Mouse (Mus musculus): ENCODE results near the gene Tcn2. TPM values are rescaled to one million over a fixed set of nuclear protein-coding genes. Genes with fewer than 3 reads are reported as not detected.

The Tcn2 gene
- total and polyA plus RNA-seq, 3 experiments: 1.3 to 8.6 (median 2.5) TPM

GRCm38 (mm10) chr11:3974311-3974710 is 42.4 kb upstream of the Tcn2 start:
- in situ Hi-C loops (cut with MboI; ENCODE audit: low pct_ligation_motif_present, low pct_unique_long_range_greater_than_20kb, low sequenced_read_pairs): no loop called here
- H3K4me1 ChIP-seq (ENCODE audit: control insufficient read depth in 1 of 2, insufficient read depth in 2 of 2): no peaks in the 10 kb centered on the region
- H3K36me3 ChIP-seq (replicated peaks in 1 of 2; ENCODE audit: control insufficient read depth in 1 of 2, insufficient read depth in 1 of 2, low read length in 1 of 2): peaks cover 96% of the 10 kb centered on the region in 2 experiments
- 0 out of 2 replicates have a peak, but pooled peaks cover 2% of the 10 kb centered on the region for H3K79me2 ChIP-seq (replicated peaks; ENCODE audit: control insufficient read depth, extremely low read depth, insufficient read depth, poor library complexity, severe bottlenecking)
- no peak overlapping the region for H3K27ac ChIP-seq (ENCODE audit: insufficient read depth, low read depth)
- H3K4me3 ChIP-seq (replicated peaks in 1 of 3; ENCODE audit: low read depth in 2 of 3, low read length in 2 of 3, poor library complexity in 1 of 3): no peak overlapping the region
- no peak overlapping the region for H3K9ac ChIP-seq (ENCODE audit: insufficient read depth, low read depth)
- no peak for DNase-seq (ENCODE audit: extremely low read depth)
- H3K9me3 ChIP-seq (replicated peaks; ENCODE audit: low read length): no peaks in the 10 kb centered on the region
- no peak overlapping the region for H3K4me2 ChIP-seq (ENCODE audit: insufficient read depth, low read depth, poor library complexity, severe bottlenecking)
- dilution Hi-C loops (cut with MboI; ENCODE audit: extremely low pct_ligation_motif_present, extremely low pct_unique_long_range_greater_than_20kb, low sequenced_read_pairs): no loop called here
- no peaks in the 10 kb centered on the region for H3K27me3 ChIP-seq (replicated peaks)
- TF ChIP-seq SIN3A (IDR thresholded peaks at IDR 0.05; ENCODE audit: low read length) (no peak), CTCF (conservative IDR thresholded peaks at IDR 0.05 in 1 of 2, IDR thresholded peaks at IDR 0.05 in 1 of 2; ENCODE audit: low read depth in 2 of 2, low read length in 2 of 2) (no peak), MAFK (IDR thresholded peaks at IDR 0.05; ENCODE audit: insufficient replicate concordance, low read length) (no peak), ETS1 (conservative IDR thresholded peaks at IDR 0.05; ENCODE audit: low read depth, low read length) (no peak), ZNF384 (IDR thresholded peaks at IDR 0.05; ENCODE audit: low read depth, low read length) (no peak), PAX5 (IDR thresholded peaks at IDR 0.05; ENCODE audit: low read length) (no peak), ELF1 (IDR thresholded peaks at IDR 0.05; ENCODE audit: low read depth, low read length) (no peak), UBTF (IDR thresholded peaks at IDR 0.05; ENCODE audit: low read depth, low read length) (no peak)

DNA sequence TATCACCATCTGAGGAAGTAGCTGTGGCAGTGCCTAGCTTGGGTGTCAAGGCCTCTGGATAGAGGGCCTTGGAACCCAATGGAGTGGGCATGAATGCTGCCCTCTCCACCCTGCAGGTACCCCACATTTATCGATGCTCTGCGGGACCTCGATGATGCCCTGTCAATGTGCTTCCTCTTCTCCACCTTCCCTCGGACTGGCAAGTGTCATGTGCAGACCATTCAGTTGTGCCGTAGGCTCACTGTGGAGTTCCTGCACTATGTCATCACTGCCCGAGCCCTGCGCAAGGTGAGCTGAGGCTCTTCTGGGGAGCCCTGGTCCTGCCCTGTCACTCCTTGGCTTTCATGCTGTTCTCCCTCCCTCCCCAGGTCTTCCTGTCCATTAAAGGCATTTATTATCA is 41.1 kb upstream of the Tcn2 start:
- H3K9me3 ChIP-seq (replicated peaks; ENCODE audit: low read length): no peaks in the 10 kb centered on the region
- in situ Hi-C loops (cut with MboI; ENCODE audit: low pct_ligation_motif_present, low pct_unique_long_range_greater_than_20kb, low sequenced_read_pairs) (no loop called here), dilution Hi-C loops (cut with MboI; ENCODE audit: extremely low pct_ligation_motif_present, extremely low pct_unique_long_range_greater_than_20kb, low sequenced_read_pairs) (no loop called here)
- H3K27ac ChIP-seq (ENCODE audit: insufficient read depth, low read depth): no peak overlapping the region
- no peak for TF ChIP-seq JUN (IDR thresholded peaks at IDR 0.05; ENCODE audit: insufficient read depth, low read depth, low read length)
- no peak for TF ChIP-seq ZNF384 (IDR thresholded peaks at IDR 0.05; ENCODE audit: low read depth, low read length)
- no peak for TF ChIP-seq EP300 (IDR thresholded peaks at IDR 0.05; ENCODE audit: low read length)
- no peak for TF ChIP-seq USF1 (IDR thresholded peaks at IDR 0.05; ENCODE audit: low read depth, low read length)
- no peak for TF ChIP-seq JUND (conservative IDR thresholded peaks at IDR 0.05; ENCODE audit: low read depth, low read length)
- no peak for TF ChIP-seq MAX (IDR thresholded peaks at IDR 0.05; ENCODE audit: low read length)
- no peak for TF ChIP-seq ETS1 (conservative IDR thresholded peaks at IDR 0.05; ENCODE audit: low read depth, low read length)
- TF ChIP-seq UBTF (IDR thresholded peaks at IDR 0.05; ENCODE audit: low read depth, low read length): no peak
- TF ChIP-seq TCF12 (IDR thresholded peaks at IDR 0.05; ENCODE audit: low read depth, low read length): no peak
- TF ChIP-seq MEF2A (IDR thresholded peaks at IDR 0.05; ENCODE audit: borderline replicate concordance, low read depth, low read length): no peak
- no peak for TF ChIP-seq NRF1 (IDR thresholded peaks at IDR 0.05; ENCODE audit: low read depth, low read length)
- no peak for TF ChIP-seq ZMIZ1 (IDR thresholded peaks at IDR 0.05; ENCODE audit: low read depth, low read length)
- no peak overlapping the region for H3K9ac ChIP-seq (ENCODE audit: insufficient read depth, low read depth)
- H3K4me2 ChIP-seq (ENCODE audit: insufficient read depth, low read depth, poor library complexity, severe bottlenecking): no peak overlapping the region
- H3K27me3 ChIP-seq (replicated peaks): no peaks in the 10 kb centered on the region
- no peak for DNase-seq (ENCODE audit: extremely low read depth)
- no peak overlapping the region for H3K4me3 ChIP-seq (replicated peaks in 1 of 3; ENCODE audit: low read depth in 2 of 3, low read length in 2 of 3, poor library complexity in 1 of 3)
- H3K4me1 ChIP-seq (ENCODE audit: control insufficient read depth in 1 of 2, insufficient read depth in 2 of 2): no peaks in the 10 kb centered on the region
- peaks cover 6% of the 10 kb centered on the region for H3K79me2 ChIP-seq (replicated peaks; ENCODE audit: control insufficient read depth, extremely low read depth, insufficient read depth, poor library complexity, severe bottlenecking)
- peaks cover 93 to 97% of the 10 kb centered on the region in 2 experiments for H3K36me3 ChIP-seq (replicated peaks in 1 of 2; ENCODE audit: control insufficient read depth in 1 of 2, insufficient read depth in 1 of 2, low read length in 1 of 2)

Data from CH12.LX (cell line).